Mouse (Mus musculus) embryo, embryonic 11 days (tissue): ENCODE results near the gene Ccnk.

Experiments
- DNase-seq: peaks from one replicate; pipeline ENCODE4 v3.0.0-alpha.2; 2015

Gene Ccnk

GRCm38 (mm10) chr12:108226216-108226615, 46.8 kb downstream of the Ccnk start:
- DNase-seq = no peak

- no peak for DNase-seq
Observed at GRCm38 (mm10) chr12:108226941-108227340, 47.6 kb downstream of the Ccnk start.

DNA sequence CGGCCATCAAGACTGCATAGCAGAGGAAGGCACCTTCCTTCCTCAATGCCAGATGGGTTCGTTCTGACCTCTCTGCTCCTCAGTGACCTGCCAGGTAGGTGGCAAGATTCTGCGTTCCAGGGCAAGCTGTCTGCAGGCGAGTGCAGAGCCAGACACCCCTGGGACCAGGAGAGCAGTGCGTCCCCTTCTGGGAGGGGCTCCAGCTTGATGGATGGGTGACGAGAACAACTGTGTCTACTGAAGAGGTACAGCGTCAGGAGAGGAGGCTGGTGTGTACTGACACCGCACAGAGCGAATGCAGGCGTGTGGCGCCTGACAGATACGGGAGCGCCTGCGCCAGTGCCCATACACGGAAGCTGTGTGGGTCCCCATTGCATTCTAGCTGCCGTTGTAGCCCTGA, 48.1 kb downstream of the Ccnk start:
- no peak for DNase-seq

DNA sequence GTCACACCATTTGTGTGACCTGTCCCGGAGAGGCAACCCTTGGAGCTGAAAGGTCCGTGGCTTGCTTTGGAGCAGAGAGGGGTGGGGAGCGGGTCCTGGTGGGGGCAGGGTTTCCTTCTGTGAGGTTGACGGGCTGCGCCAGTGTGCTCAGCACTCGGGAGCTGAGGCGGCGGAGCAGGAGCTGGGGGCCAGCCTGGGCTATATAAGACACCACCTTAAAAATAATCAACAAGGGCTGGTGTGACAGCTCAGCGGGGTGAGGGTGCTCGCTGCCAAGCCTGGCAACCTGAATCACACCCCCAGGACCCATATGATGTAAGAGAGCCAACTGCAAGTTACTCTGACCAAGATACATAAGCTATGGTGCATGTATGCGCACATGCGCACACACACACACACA, 50.7 kb downstream of the Ccnk start:
- DNase-seq = no peak

DNA sequence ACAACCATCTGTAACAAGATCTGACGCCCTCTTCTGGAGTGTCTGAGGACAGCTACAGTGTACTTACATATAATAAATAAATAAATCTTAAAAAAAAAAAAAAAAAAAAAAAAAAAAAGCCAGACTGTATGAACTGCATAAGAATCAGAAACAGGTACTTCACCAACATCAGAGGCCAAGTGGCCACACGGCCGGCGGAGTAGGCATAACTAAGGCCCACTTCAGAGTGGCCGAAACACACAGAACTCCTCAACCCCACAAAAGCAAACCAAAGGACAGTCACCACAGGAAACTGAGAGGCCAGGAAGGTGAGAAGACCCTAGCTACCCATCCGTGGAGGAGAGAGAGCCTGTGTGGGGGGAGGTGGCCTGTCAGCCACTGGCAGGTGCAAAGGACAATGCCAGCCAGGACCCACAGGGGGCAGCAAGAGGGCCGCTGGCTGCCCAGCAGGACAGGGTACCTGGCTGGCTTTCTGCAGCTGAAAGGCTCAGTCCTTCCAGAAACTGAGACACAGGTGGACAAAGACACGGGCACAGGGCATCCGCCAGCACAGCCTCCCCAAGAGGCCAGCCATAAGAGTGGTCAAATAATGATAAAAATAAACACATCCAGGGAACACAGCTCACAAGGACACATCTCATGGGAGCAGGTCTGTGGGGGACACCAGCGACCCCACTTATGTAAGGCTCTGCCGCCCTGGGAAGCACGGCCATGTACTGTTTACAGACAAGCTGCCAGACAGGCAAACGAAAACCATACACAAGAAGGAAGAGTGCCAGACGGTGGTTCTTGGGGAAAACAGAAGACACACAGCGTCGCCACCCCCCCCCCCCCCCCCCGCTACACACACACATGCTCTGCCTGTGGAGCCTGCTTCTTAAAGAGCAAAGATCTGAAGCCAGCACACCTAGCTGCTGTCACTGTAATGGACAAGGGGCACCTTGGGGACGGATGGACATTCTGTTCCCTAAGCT, 51.7 kb downstream of the Ccnk start:
- DNase-seq = no peak

DNA sequence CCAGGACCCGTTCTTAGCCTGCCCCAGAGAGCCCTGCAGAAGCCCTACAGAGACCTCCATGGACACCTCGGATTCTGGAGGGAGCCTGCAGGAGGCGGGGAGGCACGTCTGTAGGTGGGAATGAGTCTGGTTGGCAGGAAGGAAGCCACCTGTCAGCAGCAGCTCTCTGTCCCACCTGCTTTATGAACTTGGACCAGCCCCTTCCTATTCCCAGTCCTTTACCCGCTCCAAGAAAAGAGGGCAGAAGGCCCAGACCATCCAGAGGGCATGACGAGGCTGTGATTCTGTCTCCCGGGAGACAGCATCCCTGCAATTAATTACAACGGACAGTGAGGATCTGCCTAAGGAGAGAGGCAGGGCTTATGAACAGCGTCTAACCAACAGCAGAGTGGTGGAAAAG, 52.5 kb downstream of the Ccnk start:
- no peak for DNase-seq

- no peak for DNase-seq
Observed at GRCm38 (mm10) chr12:108233736-108234135, 54.4 kb downstream of the Ccnk start.

- DNase-seq = no peak
Observed at GRCm38 (mm10) chr12:108234832-108235602, 55.6 kb downstream of the Ccnk start.

- no peak for DNase-seq
Observed at GRCm38 (mm10) chr12:108235976-108236555, 56.7 kb downstream of the Ccnk start.

DNA sequence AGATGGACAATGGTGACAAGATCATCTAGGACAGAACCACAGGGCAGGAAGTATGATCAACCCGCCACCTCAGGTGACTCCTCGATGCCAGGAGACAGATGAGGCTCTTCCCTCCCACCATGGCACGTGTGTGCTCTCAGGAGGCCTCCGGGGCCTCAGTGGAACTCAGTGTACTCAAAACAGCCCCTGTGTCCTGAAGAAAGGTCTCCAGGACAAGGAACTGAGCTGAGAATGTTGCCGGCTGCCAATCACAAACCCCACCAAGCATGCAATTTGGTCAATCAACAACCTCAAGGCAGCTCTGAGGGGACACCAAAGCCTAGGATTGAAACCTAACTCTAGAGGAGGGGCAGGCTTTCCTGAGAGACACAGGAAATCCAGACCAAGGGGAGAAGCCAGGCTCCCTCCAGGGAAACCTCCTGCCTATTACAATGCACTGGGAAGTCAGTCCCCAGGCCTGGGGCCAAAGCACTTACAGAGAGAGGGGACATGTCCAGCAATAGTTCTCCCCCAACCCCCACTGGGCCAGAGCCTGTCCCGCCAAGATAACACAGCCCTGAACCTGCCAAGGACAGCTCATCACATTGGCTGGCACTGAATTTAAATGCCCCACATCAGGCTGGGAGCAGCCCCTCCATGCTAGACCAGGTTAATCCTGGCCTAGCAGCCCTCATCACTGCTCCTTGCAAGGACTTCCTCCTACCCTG, 58.1 kb downstream of the Ccnk start:
- no peak for DNase-seq

DNA sequence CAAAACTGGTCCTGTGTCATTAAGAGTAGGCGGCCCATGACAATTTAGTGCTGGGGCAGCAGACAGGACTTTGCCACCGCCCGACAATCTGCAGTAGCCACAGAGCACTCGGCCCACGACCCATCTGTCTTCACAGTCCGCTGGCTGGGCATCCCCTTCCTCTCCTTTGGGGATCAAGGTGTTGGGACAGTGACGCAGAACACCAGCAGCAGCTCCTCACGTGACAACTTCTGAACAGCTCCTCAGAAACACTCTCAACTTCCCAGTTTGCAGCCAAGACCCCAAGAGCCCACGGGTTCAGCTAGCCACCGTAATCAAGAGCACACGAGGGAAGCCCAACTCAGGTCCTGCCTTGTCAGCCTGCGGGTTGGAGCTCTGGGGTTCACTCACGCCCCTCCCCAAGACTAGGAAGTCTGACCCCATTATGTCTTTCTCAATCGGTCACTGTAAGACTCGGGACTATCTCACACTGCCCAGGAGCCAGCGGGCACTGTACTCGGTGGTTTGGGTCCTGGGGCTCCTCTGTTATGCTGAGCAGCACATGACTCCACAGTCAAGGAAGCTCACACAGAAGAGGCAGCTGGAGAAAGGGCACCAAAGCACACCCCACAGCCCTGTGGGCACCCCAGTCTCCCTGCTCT, 59.1 kb downstream of the Ccnk start:
- DNase-seq = no peak

- DNase-seq = peak; percentile 51
Observed at GRCm38 (mm10) chr12:108239441-108239840, 60.1 kb downstream of the Ccnk start.

DNA sequence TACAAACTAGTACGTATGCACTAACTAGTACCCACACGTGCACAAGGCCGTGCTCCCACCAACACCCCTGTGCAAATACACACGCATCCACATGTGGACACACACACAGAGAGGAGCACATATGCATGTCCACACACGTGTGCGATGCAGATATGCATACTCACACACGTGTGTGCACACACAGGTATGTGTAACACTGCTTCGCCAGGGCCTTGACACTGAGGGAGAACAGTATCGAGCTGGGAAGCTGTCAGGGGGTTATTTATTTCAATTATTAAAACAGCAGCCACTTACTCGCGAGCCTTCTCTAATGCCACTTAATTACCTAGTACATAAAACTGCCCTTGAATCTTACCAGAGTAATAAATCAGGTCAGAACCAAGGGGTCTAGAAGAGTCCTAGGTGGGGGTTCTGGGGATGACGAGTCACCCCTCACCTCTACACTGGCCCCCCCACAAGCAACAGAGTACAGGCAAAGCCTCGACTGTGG, 61.1 kb downstream of the Ccnk start:
- no peak for DNase-seq

DNA sequence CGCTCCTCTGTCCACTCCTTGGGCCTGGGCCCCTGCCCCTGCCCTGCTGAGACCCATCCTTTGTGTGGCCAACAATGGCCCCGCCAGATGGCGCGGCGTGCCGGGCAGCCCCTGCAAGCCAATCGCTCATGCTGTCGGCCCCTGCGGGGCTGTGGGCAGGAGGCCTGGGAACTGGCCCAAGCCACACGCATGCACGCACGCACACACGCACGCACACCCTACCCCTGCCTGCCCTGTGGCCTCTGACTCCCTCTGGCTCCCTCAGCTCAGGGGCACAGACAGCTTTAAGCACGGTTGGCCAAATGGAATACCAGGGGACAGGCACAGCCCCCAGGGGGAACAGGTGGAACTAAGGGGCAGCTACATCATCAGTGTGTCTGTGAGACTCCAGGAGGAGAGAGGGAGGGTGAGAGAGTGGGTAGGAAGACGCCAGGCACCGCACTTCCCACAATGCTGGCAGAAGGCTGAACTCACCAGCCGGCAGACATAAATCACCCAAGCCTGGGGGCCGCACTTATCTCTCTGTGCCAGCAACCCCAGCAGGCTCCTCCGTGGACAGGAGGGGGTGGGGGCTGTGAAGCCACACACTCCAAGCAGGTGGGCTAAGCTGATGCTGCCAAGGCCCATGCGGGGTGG, 61.7 kb downstream of the Ccnk start:
- DNase-seq = peak; percentile 88

DNA sequence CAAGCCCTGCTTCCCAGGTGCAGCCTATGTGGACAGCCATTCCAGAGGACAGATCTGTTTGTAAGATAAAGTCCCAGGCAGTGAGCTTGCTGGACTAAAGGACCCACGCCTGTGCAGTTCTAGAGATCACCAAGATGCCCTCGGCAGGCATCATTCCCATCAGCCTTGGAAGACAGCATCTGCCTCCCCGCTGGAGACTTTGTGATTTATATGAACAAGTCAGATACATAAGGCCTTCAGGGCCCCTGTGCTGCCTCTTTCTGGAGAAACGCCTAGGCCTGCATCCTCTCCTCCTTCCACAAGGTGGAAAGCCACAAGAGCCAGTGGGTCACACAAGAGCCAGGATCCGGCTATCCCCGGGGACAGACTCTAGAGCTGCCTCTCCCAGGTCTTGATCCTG, 62.2 kb downstream of the Ccnk start:
- DNase-seq = peak; percentile 61

DNA sequence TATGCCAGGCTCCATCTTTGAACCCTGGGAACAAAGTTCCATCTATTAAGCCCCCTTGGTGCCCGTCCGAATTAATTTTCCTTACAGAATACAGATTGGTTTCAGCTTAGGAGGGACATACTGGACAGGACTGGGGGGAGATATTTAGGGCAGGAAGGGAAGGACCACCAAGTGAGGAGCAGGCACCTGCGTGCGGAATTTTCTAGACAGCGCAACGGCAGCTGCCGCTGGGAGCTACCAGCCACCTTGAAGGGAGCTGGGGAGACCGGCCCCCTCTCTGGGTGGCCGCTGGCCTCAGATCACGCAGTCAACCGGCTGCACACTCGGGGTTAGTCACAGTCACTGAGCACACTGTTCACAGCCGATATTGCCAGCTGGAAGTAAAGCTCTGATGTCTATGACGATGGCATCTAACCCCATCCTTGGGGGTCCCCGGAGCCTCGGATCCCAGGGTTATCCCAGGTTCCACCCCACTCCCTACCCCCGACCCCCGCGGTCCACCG, 62.9 kb downstream of the Ccnk start:
- DNase-seq = no peak

- peak; percentile 65 for DNase-seq
Observed at GRCm38 (mm10) chr12:108244778-108245177, 65.4 kb downstream of the Ccnk start.

- peak; percentile 50 for DNase-seq
Observed at GRCm38 (mm10) chr12:108245579-108245978, 66.2 kb downstream of the Ccnk start.

DNA sequence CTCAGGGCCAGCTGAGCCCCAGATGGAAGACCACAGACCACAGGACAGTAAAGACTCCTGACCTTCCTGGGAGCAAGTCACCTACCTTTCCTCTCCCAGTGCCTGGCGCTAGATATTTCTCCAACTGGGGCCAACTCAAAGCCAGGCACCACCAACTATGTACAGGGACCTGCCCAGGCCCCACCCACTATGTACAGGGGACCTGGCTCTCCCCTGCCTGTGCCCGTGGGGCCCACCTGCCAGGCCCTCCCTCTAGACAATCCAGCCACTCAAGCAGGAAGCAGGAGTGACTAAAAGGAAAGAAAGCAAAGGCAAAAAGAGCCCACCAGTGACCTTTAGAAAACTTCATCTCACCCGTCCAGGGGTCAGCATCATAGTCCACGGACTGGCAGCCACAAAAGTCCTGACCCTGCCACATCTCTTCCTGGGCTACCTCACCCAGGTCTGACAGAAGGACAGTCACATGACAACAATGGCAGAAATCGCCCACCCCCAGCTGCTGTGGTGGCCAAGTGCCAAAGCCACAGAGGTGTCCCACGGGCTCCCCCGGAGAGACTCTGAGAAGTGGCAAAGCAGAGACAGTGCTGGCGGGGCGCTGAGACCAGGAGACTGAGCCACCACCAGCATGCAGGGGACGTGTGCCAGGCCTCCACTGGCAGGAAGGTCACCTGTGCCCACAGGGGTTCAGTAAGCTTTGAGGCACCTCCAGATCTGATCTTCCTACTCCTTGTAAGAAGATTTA, 67.6 kb downstream of the Ccnk start:
- no peak for DNase-seq

DNA sequence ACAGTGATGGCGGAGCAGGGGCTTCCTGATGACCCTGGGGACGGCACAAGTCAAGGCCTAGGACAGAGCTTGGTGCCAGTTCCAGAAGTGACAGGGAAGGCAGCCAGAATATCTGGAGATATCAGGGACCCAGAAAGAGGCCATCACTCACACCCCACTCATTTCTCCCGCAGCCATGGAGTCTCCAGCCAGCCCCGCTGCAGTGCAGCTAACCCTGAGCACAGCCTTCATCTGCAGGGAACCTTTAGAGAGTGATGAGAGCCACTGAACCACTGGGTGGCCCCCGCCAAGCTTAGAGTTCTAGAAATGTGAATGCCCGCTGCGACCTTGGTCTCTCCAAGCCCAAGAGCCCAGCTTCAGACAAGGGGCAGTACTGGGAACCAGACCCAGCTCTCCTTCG, 69.6 kb downstream of the Ccnk start:
- DNase-seq = no peak

DNA sequence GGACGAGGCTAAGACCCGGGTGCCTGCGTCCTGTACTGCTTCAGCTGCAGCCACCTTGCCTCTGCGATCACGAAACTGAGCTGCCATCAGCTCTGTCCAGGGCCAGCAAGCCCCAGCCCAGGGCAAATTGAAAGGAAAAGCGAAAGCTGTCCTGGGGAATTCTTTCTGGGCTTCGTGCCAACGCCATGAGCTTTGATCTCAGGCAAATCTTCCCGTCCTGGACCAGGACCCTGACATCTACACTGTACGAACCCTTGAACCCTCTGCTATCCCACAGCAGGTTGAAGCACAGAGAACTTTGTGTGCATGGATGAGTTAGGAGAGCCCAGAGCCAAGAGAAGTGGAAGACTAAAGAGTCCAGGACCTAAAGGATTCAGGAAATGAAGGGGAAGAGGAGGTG, 70.1 kb downstream of the Ccnk start:
- DNase-seq = no peak
